Mouse (Mus musculus) lung, postnatal 4 days (tissue): Measurements from ENCODE around the gene Focad.

ENCODE experiments used
- DNase-seq, 2 experiments: peaks; one replicate each; pipeline ENCODE4 v3.0.0; 2021

Focad gene

GRCm38 (mm10) chr4:88406887-88407696 is 312.7 kb downstream of the Focad start:
- DNase-seq = peak; percentile 34 to 49

GRCm38 (mm10) chr4:88409279-88409678 is 314.9 kb downstream of the Focad start:
- no peak for DNase-seq

GRCm38 (mm10) chr4:88412331-88412730 is 317.9 kb downstream of the Focad start:
- no peak for DNase-seq

- DNase-seq = no peak
Measured at GRCm38 (mm10) chr4:88415017-88415416, 320.6 kb downstream of the Focad start.

GRCm38 (mm10) chr4:88419378-88419777 is 324.9 kb downstream of the Focad start:
- no peak for DNase-seq

GRCm38 (mm10) chr4:88424563-88424962 is 330.1 kb downstream of the Focad start:
- no peak for DNase-seq

GRCm38 (mm10) chr4:88427630-88428239 is 333.3 kb downstream of the Focad start:
- no peak for DNase-seq

GRCm38 (mm10) chr4:88432412-88433024 is 338.1 kb downstream of the Focad start:
- no peak for DNase-seq

- DNase-seq = no peak
Measured at GRCm38 (mm10) chr4:88436593-88437165, 342.2 kb downstream of the Focad start.

GRCm38 (mm10) chr4:88437166-88437565 is 342.7 kb downstream of the Focad start:
- DNase-seq = no peak

GRCm38 (mm10) chr4:88437917-88438316 is 343.5 kb downstream of the Focad start:
- no peak for DNase-seq

- DNase-seq = peak; percentile 74 to 82
Measured at GRCm38 (mm10) chr4:88438326-88438989, 344.0 kb downstream of the Focad start, which contains the start of gene Hacd4. Hacd4 (minus strand) TSS chr4:88438928.

GRCm38 (mm10) chr4:88438990-88439329 is 344.5 kb downstream of the Focad start:
- no peak for DNase-seq

- peak; percentile 23 to 32 for DNase-seq
Measured at GRCm38 (mm10) chr4:88439669-88440123, 345.3 kb downstream of the Focad start.

- no peak for DNase-seq
Measured at GRCm38 (mm10) chr4:88440814-88441213, 346.4 kb downstream of the Focad start.

- no peak for DNase-seq
Measured at GRCm38 (mm10) chr4:88448976-88449375, 354.5 kb downstream of the Focad start.

GRCm38 (mm10) chr4:88450087-88450765 is 355.8 kb downstream of the Focad start:
- DNase-seq = no peak

GRCm38 (mm10) chr4:88458093-88458492 is 363.7 kb downstream of the Focad start:
- no peak for DNase-seq

GRCm38 (mm10) chr4:88458673-88459072 is 364.2 kb downstream of the Focad start:
- no peak for DNase-seq
